Comparison of ENCODE assay signal across 8 mouse cellular contexts in genomic region chr11:31850995-31851394, GRCm38 (mm10). TPM values are rescaled to one million over a fixed set of nuclear protein-coding genes. Genes with fewer than 3 reads are reported as not detected.
DNase-seq lines count a peak whose midpoint lies in the region; ATAC-seq and TF ChIP-seq lines count a peak whose summit lies in the region.

No protein-coding gene starts in this region.

- WGBS in liver, embryonic 13.5 days (ENCODE audit: insufficient replicate concordance), result 79% methylated on average over 5 of the region's 5 CpGs
- WGBS in liver, embryonic 11.5 days, result 89% methylated on average over 5 of the region's 5 CpGs

- no peak overlapping the region for H3K4me2 ChIP-seq in liver, embryonic 13.5 days
- H3K4me2 ChIP-seq in liver, embryonic 11.5 days, result no peak overlapping the region

- intact Hi-C loops in heart, postnatal 36 days (cut with DNase I), result loop anchor here (5.0 kb wide), 1 partner anchor 174 kb away; no protein-coding TSS in a partner anchor
- intact Hi-C loops in left cerebral cortex, postnatal 36 days (cut with DNase I), result no loop called here

- no peak for ATAC-seq in liver, embryonic 13.5 days (ENCODE audit: low read depth)
- ATAC-seq in liver, embryonic 11.5 days (replicated peaks; ENCODE audit: low FRiP score), result no peak
- no peak for ATAC-seq in megakaryocyte, adult 5-6 weeks (ENCODE audit: poor library complexity, severe bottlenecking)

- H3K4me3 ChIP-seq in liver, embryonic 13.5 days (replicated peaks), result no peak overlapping the region
- no peak overlapping the region for H3K4me3 ChIP-seq in liver, embryonic 11.5 days (ENCODE audit: low read depth, low read length)

- no peak for TF ChIP-seq CTCF in brain, embryonic 14.5 days (IDR thresholded peaks at IDR 0.05; ENCODE audit: borderline replicate concordance, extremely low read depth, insufficient read depth, insufficient read length)

- no peak for TF ChIP-seq POLR2A in brain, embryonic 14.5 days (IDR thresholded peaks at IDR 0.05; ENCODE audit: borderline replicate concordance, extremely low read depth, insufficient read depth, insufficient read length, poor library complexity, severe bottlenecking)

- H3K9me3 ChIP-seq in liver, embryonic 13.5 days (replicated peaks), result no peaks in the 10 kb centered on the region
- no peaks in the 10 kb centered on the region for H3K9me3 ChIP-seq in liver, embryonic 11.5 days (ENCODE audit: control insufficient read depth, low read length)

- H3K36me3 ChIP-seq in liver, embryonic 13.5 days, result no peaks in the 10 kb centered on the region
- H3K36me3 ChIP-seq in liver, embryonic 11.5 days (ENCODE audit: control insufficient read depth, insufficient read depth, low read length), result no peaks in the 10 kb centered on the region

- 0 out of 2 replicates have a peak, but pooled peaks cover 3% of the 10 kb centered on the region for H3K27me3 ChIP-seq in liver, embryonic 13.5 days
- no peaks in the 10 kb centered on the region for H3K27me3 ChIP-seq in liver, embryonic 11.5 days (replicated peaks; ENCODE audit: control insufficient read depth, insufficient read depth, low read length)

- peaks cover 37% of the 10 kb centered on the region for H3K4me1 ChIP-seq in liver, embryonic 13.5 days (replicated peaks)
- H3K4me1 ChIP-seq in liver, embryonic 11.5 days (replicated peaks; ENCODE audit: control insufficient read depth, insufficient read depth, low read length), result 0 out of 2 replicates have a peak, but pooled peaks cover 1% of the 10 kb centered on the region

- H3K27ac ChIP-seq in liver, embryonic 13.5 days, result peak overlapping the region; percentile 36; the same call in 1 of the 2 replicates
- no peak overlapping the region for H3K27ac ChIP-seq in liver, embryonic 11.5 days (ENCODE audit: low read depth, low read length)

- DNase-seq in liver, embryonic 13.5 days, result no peak
- no peak for DNase-seq in liver, embryonic 11.5 days (ENCODE audit: low spot score)
- DNase-seq in brain, embryonic 14.5 days (ENCODE audit: low read depth), result peak; percentile 28
- peak; percentile 74 to 77 for DNase-seq in heart, postnatal 36 days
- peak; percentile 66 for DNase-seq in retina, embryonic 14.5 days (ENCODE audit: low spot score)
- no peak for DNase-seq in left cerebral cortex, postnatal 36 days (ENCODE audit: low spot score in 2 of 2)
- DNase-seq in spleen, adult 12 weeks (ENCODE audit: low spot score), result no peak

- H3K9ac ChIP-seq in liver, embryonic 13.5 days, result no peak overlapping the region
- H3K9ac ChIP-seq in liver, embryonic 11.5 days (ENCODE audit: low read depth, low read length), result no peak overlapping the region

RNA-seq across cellular contexts. Expression of gene Cpeb4, which starts 21.0 kb away (rescaled TPM):
- polyA plus RNA-seq in liver, embryonic 13.5 days (2015; fragmentation: Nextera tagmentation; extraction: Ambion mirVana), result 14.3 and 21.6 TPM in 2 replicates
- 14.4 and 15.8 TPM in 2 replicates for polyA plus RNA-seq in liver, embryonic 11.5 days (2014; fragmentation: Nextera tagmentation; extraction: Ambion mirVana)
- 29.0 and 41.5 TPM in 2 replicates for polyA plus RNA-seq in brain, embryonic 14.5 days (2012; rRNA removed)
- 100 to 1,000 TPM in 1 of 2 experiments, 10 to 100 TPM in 1; 86.7 to 102 TPM for total RNA-seq in heart, postnatal 36 days (2021)
- total RNA-seq in left cerebral cortex, postnatal 36 days (2021), result 100 to 1,000 TPM; 146 to 158 TPM
- 25.3 and 27.1 TPM in 2 replicates for total RNA-seq in megakaryocyte, adult 5-6 weeks (2015)
- total RNA-seq in megakaryocyte, adult 5-6 weeks (2017), result 17.7 and 22.8 TPM in 2 replicates

Comparison
In these comparisons a context has a peak if more than half of its experiments do, and no peak if none do; other contexts are left out.
1. DNase-seq: peak in brain, embryonic 14.5 days (single experiment), heart, postnatal 36 days (2 of 2) and retina, embryonic 14.5 days (single experiment); none in liver, embryonic 13.5 days (single experiment), liver, embryonic 11.5 days (single experiment), left cerebral cortex, postnatal 36 days (0 of 2) and spleen, adult 12 weeks (single experiment).